Mouse (Mus musculus): ENCODE data around the gene Chka. TPM values are rescaled to one million over a fixed set of nuclear protein-coding genes. Genes with fewer than 3 reads are reported as not detected.

The Chka gene
- polyA plus RNA-seq, 1 experiment from 2014 or later, result 60.8 TPM

GRCm38 (mm10) chr19:3928779-3929178 is 77.2 kb downstream of the Chka start:
- Histone ChIP-seq H3K4me2 (replicated peaks; ENCODE audit: low read depth, low read length) (no peak overlapping the region), H3K4me1 (ENCODE audit: control insufficient read depth, insufficient read depth, low read length) (peaks cover 18% of the 10 kb centered on the region), H3K36me3 (ENCODE audit: control insufficient read depth, insufficient read depth, low read length) (no peaks in the 10 kb centered on the region), H3K27ac (ENCODE audit: low read length) (no peak overlapping the region; the same call in 1 of the 2 replicates), H3K27me3 (ENCODE audit: control insufficient read depth, insufficient read depth, low read length) (no peaks in the 10 kb centered on the region), H3K4me3 (ENCODE audit: low read depth, low read length) (no peak overlapping the region), H3K9ac (replicated peaks; ENCODE audit: low read depth, low read length) (no peak overlapping the region), H3K9me3 (ENCODE audit: control insufficient read depth, low read depth, low read length) (no peaks in the 10 kb centered on the region)
- WGBS, result 81% methylated on average over 4 of the region's 4 CpGs
- no peak for ATAC-seq (ENCODE audit: insufficient number of reproducible peaks, insufficient read depth, low FRiP score, low read depth)

- ATAC-seq (ENCODE audit: insufficient number of reproducible peaks, insufficient read depth, low FRiP score, low read depth), result peak; percentile 59; the same call in 1 of the 2 replicates
- no peaks in the 10 kb centered on the region for H3K9me3 ChIP-seq (ENCODE audit: control insufficient read depth, low read depth, low read length)
- H3K4me1 ChIP-seq (ENCODE audit: control insufficient read depth, insufficient read depth, low read length), result peaks cover 18% of the 10 kb centered on the region
- H3K4me3 ChIP-seq (ENCODE audit: low read depth, low read length), result no peak within 1 kb of the TSS
- H3K27me3 ChIP-seq (ENCODE audit: control insufficient read depth, insufficient read depth, low read length), result no peaks in the 10 kb centered on the region
- H3K9ac ChIP-seq (replicated peaks; ENCODE audit: low read depth, low read length), result no peak within 1 kb of the TSS
- WGBS, result 46% methylated on average over 12 of the region's 12 CpGs
- peak within 1 kb of the TSS; percentile 59; the same call in 1 of the 2 replicates for H3K27ac ChIP-seq (ENCODE audit: low read length)
- no peaks in the 10 kb centered on the region for H3K36me3 ChIP-seq (ENCODE audit: control insufficient read depth, insufficient read depth, low read length)
- H3K4me2 ChIP-seq (replicated peaks; ENCODE audit: low read depth, low read length), result no peak within 1 kb of the TSS
Measured at GRCm38 (mm10) chr19:3929211-3929941, 77.8 kb downstream of the Chka start, which contains the start of gene Aldh3b1. Gene Aldh3b1, minus strand, starts transcription at chr19:3929808.

- WGBS, result 62% methylated on average over 21 of the region's 21 CpGs
- H3K4me1 ChIP-seq (ENCODE audit: control insufficient read depth, insufficient read depth, low read length), result peaks cover 20% of the 10 kb centered on the region
- no peaks in the 10 kb centered on the region for H3K36me3 ChIP-seq (ENCODE audit: control insufficient read depth, insufficient read depth, low read length)
- ATAC-seq (ENCODE audit: insufficient number of reproducible peaks, insufficient read depth, low FRiP score, low read depth), result no peak
- H3K27ac ChIP-seq (ENCODE audit: low read length), result peak overlapping the region; percentile 59; the same call in 1 of the 2 replicates
- no peak overlapping the region for H3K9ac ChIP-seq (replicated peaks; ENCODE audit: low read depth, low read length)
- H3K27me3 ChIP-seq (ENCODE audit: control insufficient read depth, insufficient read depth, low read length), result no peaks in the 10 kb centered on the region
- H3K9me3 ChIP-seq (ENCODE audit: control insufficient read depth, low read depth, low read length), result no peaks in the 10 kb centered on the region
- H3K4me2 ChIP-seq (replicated peaks; ENCODE audit: low read depth, low read length), result no peak overlapping the region
- H3K4me3 ChIP-seq (ENCODE audit: low read depth, low read length), result no peak overlapping the region
Measured at GRCm38 (mm10) chr19:3930262-3931057, 78.9 kb downstream of the Chka start.

GRCm38 (mm10) chr19:3931716-3932115 is 80.1 kb downstream of the Chka start:
- 90% methylated on average over 9 of the region's 9 CpGs for WGBS

GRCm38 (mm10) chr19:3935032-3935895 is 83.7 kb downstream of the Chka start, which contains the start of gene Unc93b1:
Gene Unc93b1, plus strand, starts transcription at chr19:3935186.
- Histone ChIP-seq H3K4me2 (replicated peaks; ENCODE audit: low read depth, low read length) (peak within 1 kb of the TSS; percentile 78), H3K4me1 (ENCODE audit: control insufficient read depth, insufficient read depth, low read length) (peaks cover 14% of the 10 kb centered on the region; the same call in 1 of the 2 replicates), H3K4me3 (ENCODE audit: low read depth, low read length) (peak within 1 kb of the TSS; percentile 48), H3K36me3 (ENCODE audit: control insufficient read depth, insufficient read depth, low read length) (no peaks in the 10 kb centered on the region), H3K9me3 (ENCODE audit: control insufficient read depth, low read depth, low read length) (no peaks in the 10 kb centered on the region), H3K9ac (replicated peaks; ENCODE audit: low read depth, low read length) (peak within 1 kb of the TSS; percentile 36; the same call in 1 of the 2 replicates), H3K27ac (ENCODE audit: low read length) (0 out of 2 replicates have a peak within 1 kb of the TSS, but pooled peaks have one; percentile 3), H3K27me3 (ENCODE audit: control insufficient read depth, insufficient read depth, low read length) (no peaks in the 10 kb centered on the region)
- 7% methylated on average over 42 of the region's 42 CpGs for WGBS
- peak; percentile 84 for ATAC-seq (ENCODE audit: insufficient number of reproducible peaks, insufficient read depth, low FRiP score, low read depth)

More at GRCm38 (mm10) chr19:3931716-3932115, 80.1 kb downstream of the Chka start:
- Histone ChIP-seq H3K27me3 (ENCODE audit: control insufficient read depth, insufficient read depth, low read length) (no peaks in the 10 kb centered on the region), H3K4me3 (ENCODE audit: low read depth, low read length) (no peak overlapping the region), H3K4me2 (replicated peaks; ENCODE audit: low read depth, low read length) (no peak overlapping the region), H3K9ac (replicated peaks; ENCODE audit: low read depth, low read length) (no peak overlapping the region), H3K36me3 (ENCODE audit: control insufficient read depth, insufficient read depth, low read length) (no peaks in the 10 kb centered on the region), H3K27ac (ENCODE audit: low read length) (no peak overlapping the region), H3K9me3 (ENCODE audit: control insufficient read depth, low read depth, low read length) (no peaks in the 10 kb centered on the region), H3K4me1 (ENCODE audit: control insufficient read depth, insufficient read depth, low read length) (peaks cover 27% of the 10 kb centered on the region)
- no peak for ATAC-seq (ENCODE audit: insufficient number of reproducible peaks, insufficient read depth, low FRiP score, low read depth)

DNA sequence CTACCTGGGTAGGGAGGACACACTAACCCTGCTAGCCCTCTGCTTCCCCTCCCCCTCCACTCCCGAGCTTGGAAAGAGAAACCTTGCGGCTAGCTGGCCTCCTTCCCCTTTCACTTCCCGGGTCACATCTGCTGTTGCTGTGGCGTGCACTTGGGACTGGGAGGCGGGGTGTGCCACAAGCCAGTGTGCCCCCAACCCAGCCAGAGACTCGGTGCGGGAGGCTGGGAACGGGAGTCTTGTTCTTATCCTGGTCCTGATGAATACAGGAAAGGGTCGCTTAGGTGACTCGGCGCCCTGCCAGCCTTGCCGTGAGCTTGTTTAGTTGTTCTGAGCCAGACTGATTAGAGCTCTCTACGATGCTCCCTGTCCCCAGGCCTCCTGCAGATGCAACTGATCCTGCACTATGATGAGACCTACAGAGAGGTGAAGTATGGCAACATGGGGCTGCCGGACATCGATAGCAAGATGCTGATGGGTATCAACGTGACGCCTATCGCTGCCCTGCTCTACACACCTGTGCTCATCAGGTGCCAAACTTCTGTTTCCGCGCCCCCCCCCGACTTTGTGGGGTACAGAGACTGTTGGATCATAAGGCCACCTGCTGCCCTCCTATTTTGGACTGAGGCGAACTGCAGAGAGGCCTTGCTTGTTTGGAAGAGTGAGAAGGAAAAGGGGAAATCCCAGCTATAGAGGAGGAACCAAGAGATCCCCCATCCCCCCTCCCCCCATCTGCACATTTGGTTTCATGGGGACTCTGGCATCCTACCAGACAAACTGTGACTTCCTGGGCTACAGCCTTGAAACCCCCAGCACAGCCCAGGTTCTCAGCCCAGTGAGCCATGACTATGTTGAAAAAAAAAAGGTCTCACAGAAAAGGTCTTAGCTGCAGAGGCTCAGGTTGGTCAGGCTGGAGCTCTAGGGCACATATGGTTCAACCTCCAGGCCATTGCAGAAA is 84.6 kb downstream of the Chka start:
- 0 out of 2 replicates have a peak, but pooled peaks have one; percentile 16 for ATAC-seq (ENCODE audit: insufficient number of reproducible peaks, insufficient read depth, low FRiP score, low read depth)
- peak overlapping the region; percentile 48 for H3K4me3 ChIP-seq (ENCODE audit: low read depth, low read length)
- peaks cover 9% of the 10 kb centered on the region; the same call in 1 of the 2 replicates for H3K4me1 ChIP-seq (ENCODE audit: control insufficient read depth, insufficient read depth, low read length)
- no peaks in the 10 kb centered on the region for H3K27me3 ChIP-seq (ENCODE audit: control insufficient read depth, insufficient read depth, low read length)
- H3K9me3 ChIP-seq (ENCODE audit: control insufficient read depth, low read depth, low read length), result no peaks in the 10 kb centered on the region
- 0 out of 2 replicates have a peak overlapping the region, but pooled peaks have one; percentile 3 for H3K27ac ChIP-seq (ENCODE audit: low read length)
- WGBS, result 7% methylated on average over 22 of the region's 22 CpGs
- peak overlapping the region; percentile 78 for H3K4me2 ChIP-seq (replicated peaks; ENCODE audit: low read depth, low read length)
- peak overlapping the region; percentile 36; the same call in 1 of the 2 replicates for H3K9ac ChIP-seq (replicated peaks; ENCODE audit: low read depth, low read length)
- no peaks in the 10 kb centered on the region for H3K36me3 ChIP-seq (ENCODE audit: control insufficient read depth, insufficient read depth, low read length)

- 0 out of 2 replicates have a peak, but pooled peaks have one; percentile 11 for ATAC-seq (ENCODE audit: insufficient number of reproducible peaks, insufficient read depth, low FRiP score, low read depth)
Measured at GRCm38 (mm10) chr19:3942315-3942714, 90.7 kb downstream of the Chka start.

More at GRCm38 (mm10) chr19:3942315-3942714, 90.7 kb downstream of the Chka start:
- 75% methylated on average over 7 of the region's 7 CpGs for WGBS
- Histone ChIP-seq H3K9ac (replicated peaks; ENCODE audit: low read depth, low read length) (no peak overlapping the region), H3K36me3 (ENCODE audit: control insufficient read depth, insufficient read depth, low read length) (no peaks in the 10 kb centered on the region), H3K4me3 (ENCODE audit: low read depth, low read length) (no peak overlapping the region), H3K4me2 (replicated peaks; ENCODE audit: low read depth, low read length) (no peak overlapping the region), H3K9me3 (ENCODE audit: control insufficient read depth, low read depth, low read length) (no peaks in the 10 kb centered on the region), H3K4me1 (ENCODE audit: control insufficient read depth, insufficient read depth, low read length) (no peaks in the 10 kb centered on the region; the same call in 1 of the 2 replicates), H3K27me3 (ENCODE audit: control insufficient read depth, insufficient read depth, low read length) (no peaks in the 10 kb centered on the region), H3K27ac (ENCODE audit: low read length) (no peak overlapping the region)
